Mouse (Mus musculus): ENCODE measurements around the gene Pygb. TPM values are rescaled to one million over a fixed set of nuclear protein-coding genes. Genes with fewer than 3 reads are reported as not detected.

The Pygb gene
- total and polyA plus RNA-seq, 3 experiments = 36.4 to 47.7 (median 43.2) TPM

DNA sequence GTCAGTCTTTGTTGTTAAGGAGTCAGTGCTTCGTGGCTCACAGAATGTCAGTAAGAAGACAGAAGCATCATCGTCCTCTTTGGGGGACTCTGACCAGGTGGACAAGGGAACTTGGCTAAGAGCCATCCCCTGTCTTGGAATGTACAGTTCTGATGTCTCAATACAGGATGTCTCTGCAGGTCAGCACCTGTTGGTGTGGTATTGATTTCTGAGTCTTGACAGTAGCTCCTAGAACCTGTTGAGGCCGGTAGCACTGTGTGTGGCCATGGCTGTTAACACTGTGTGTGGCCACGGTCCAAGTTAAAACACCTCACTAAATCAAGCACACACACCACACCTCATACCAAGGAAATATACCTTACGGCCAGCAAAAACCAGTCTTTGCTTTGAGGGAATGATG lies 14.1 kb downstream of the Pygb start:
- H3K79me2 ChIP-seq (replicated peaks; ENCODE audit: control insufficient read depth, extremely low read depth, insufficient read depth, poor library complexity, severe bottlenecking) = peaks cover 3% of the 10 kb centered on the region
- in situ Hi-C loops (cut with MboI; ENCODE audit: low pct_ligation_motif_present, low pct_unique_long_range_greater_than_20kb, low sequenced_read_pairs) = no loop called here
- no peak overlapping the region for H3K4me3 ChIP-seq (replicated peaks in 1 of 3; ENCODE audit: low read depth in 2 of 3, low read length in 2 of 3, poor library complexity in 1 of 3)
- H3K27ac ChIP-seq (ENCODE audit: insufficient read depth, low read depth) = no peak overlapping the region
- DNase-seq (ENCODE audit: extremely low read depth) = no peak
- H3K4me2 ChIP-seq (ENCODE audit: insufficient read depth, low read depth, poor library complexity, severe bottlenecking) = no peak overlapping the region
- H3K27me3 ChIP-seq (replicated peaks) = no peaks in the 10 kb centered on the region
- no peaks in the 10 kb centered on the region for H3K4me1 ChIP-seq (ENCODE audit: control insufficient read depth in 1 of 2, insufficient read depth in 2 of 2)
- peaks cover 46 to 86% of the 10 kb centered on the region in 2 experiments for H3K36me3 ChIP-seq (replicated peaks in 1 of 2; ENCODE audit: control insufficient read depth in 1 of 2, insufficient read depth in 1 of 2, low read length in 1 of 2)
- TF ChIP-seq BHLHE40 (IDR thresholded peaks at IDR 0.05; ENCODE audit: low read depth, low read length) (no peak), NRF1 (IDR thresholded peaks at IDR 0.05; ENCODE audit: low read depth, low read length) (no peak), MAZ (IDR thresholded peaks at IDR 0.05; ENCODE audit: low read depth, low read length) (no peak), ZKSCAN1 (IDR thresholded peaks at IDR 0.05; ENCODE audit: borderline replicate concordance, low read depth, low read length) (no peak), CTCF (conservative IDR thresholded peaks at IDR 0.05 in 1 of 2, IDR thresholded peaks at IDR 0.05 in 1 of 2; ENCODE audit: low read depth in 2 of 2, low read length in 2 of 2) (no peak), IRF4 (IDR thresholded peaks at IDR 0.05; ENCODE audit: low read depth, low read length) (no peak), TBP (conservative IDR thresholded peaks at IDR 0.05; ENCODE audit: low read depth, low read length) (no peak), ETS1 (conservative IDR thresholded peaks at IDR 0.05; ENCODE audit: low read depth, low read length) (no peak), MXI1 (IDR thresholded peaks at IDR 0.05; ENCODE audit: low read depth, low read length) (no peak), USF2 (conservative IDR thresholded peaks at IDR 0.05; ENCODE audit: low read depth, low read length) (no peak), MAX (IDR thresholded peaks at IDR 0.05; ENCODE audit: low read length) (no peak), TCF12 (IDR thresholded peaks at IDR 0.05; ENCODE audit: low read depth, low read length) (no peak), ZNF384 (IDR thresholded peaks at IDR 0.05; ENCODE audit: low read depth, low read length) (no peak), PAX5 (IDR thresholded peaks at IDR 0.05; ENCODE audit: low read length) (no peak), JUN (IDR thresholded peaks at IDR 0.05; ENCODE audit: insufficient read depth, low read depth, low read length) (no peak), JUND (conservative IDR thresholded peaks at IDR 0.05; ENCODE audit: low read depth, low read length) (no peak), GABPA (IDR thresholded peaks at IDR 0.05; ENCODE audit: insufficient replicate concordance, low read depth, low read length) (no peak)
- dilution Hi-C loops (cut with MboI; ENCODE audit: extremely low pct_ligation_motif_present, extremely low pct_unique_long_range_greater_than_20kb, low sequenced_read_pairs) = no loop called here
- H3K9ac ChIP-seq (ENCODE audit: insufficient read depth, low read depth) = no peak overlapping the region
- H3K9me3 ChIP-seq (replicated peaks; ENCODE audit: low read length) = no peaks in the 10 kb centered on the region

DNA sequence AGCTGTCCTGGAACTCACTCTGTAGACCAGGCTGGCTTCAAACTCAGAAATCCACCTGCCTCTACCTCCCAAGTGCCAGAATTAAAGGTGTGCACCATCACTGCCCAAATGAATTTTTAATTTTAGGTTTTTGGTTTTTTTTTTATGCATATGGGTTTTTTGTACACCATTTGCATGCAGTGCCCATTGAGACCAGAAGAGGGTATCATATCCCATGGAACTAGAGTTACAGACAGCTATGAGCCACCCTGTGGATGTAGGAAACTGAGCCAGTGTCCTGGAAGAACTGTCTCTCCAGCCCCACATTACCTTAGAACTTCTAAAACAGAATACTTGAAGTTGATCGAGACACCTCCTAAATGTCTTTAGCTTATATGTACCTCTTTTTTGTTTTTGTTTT lies 16.5 kb downstream of the Pygb start:
- dilution Hi-C loops (cut with MboI; ENCODE audit: extremely low pct_ligation_motif_present, extremely low pct_unique_long_range_greater_than_20kb, low sequenced_read_pairs) = no loop called here
- H3K4me1 ChIP-seq (ENCODE audit: control insufficient read depth in 1 of 2, insufficient read depth in 2 of 2) = no peaks in the 10 kb centered on the region
- peak; percentile 41 for DNase-seq (ENCODE audit: extremely low read depth)

More for the DNA sequence above, 16.5 kb downstream of the Pygb start:
- Histone ChIP-seq H3K27me3 (replicated peaks) (no peaks in the 10 kb centered on the region), H3K9me3 (replicated peaks; ENCODE audit: low read length) (no peaks in the 10 kb centered on the region), H3K27ac (ENCODE audit: insufficient read depth, low read depth) (no peak overlapping the region), H3K9ac (ENCODE audit: insufficient read depth, low read depth) (no peak overlapping the region), H3K4me2 (ENCODE audit: insufficient read depth, low read depth, poor library complexity, severe bottlenecking) (no peak overlapping the region), H3K79me2 (replicated peaks; ENCODE audit: control insufficient read depth, extremely low read depth, insufficient read depth, poor library complexity, severe bottlenecking) (peaks cover 3% of the 10 kb centered on the region), H3K36me3 (replicated peaks in 1 of 2; ENCODE audit: control insufficient read depth in 1 of 2, insufficient read depth in 1 of 2, low read length in 1 of 2) (peaks cover 55 to 90% of the 10 kb centered on the region in 2 experiments), H3K4me3 (replicated peaks in 1 of 3; ENCODE audit: low read depth in 2 of 3, low read length in 2 of 3, poor library complexity in 1 of 3) (no peak overlapping the region)
- TF ChIP-seq SMC3 (IDR thresholded peaks at IDR 0.05; ENCODE audit: low read depth, low read length) = peak; percentile 58
- TF ChIP-seq JUN (IDR thresholded peaks at IDR 0.05; ENCODE audit: insufficient read depth, low read depth, low read length) = no peak
- no peak for TF ChIP-seq JUND (conservative IDR thresholded peaks at IDR 0.05; ENCODE audit: low read depth, low read length)
- no peak for TF ChIP-seq ELF1 (IDR thresholded peaks at IDR 0.05; ENCODE audit: low read depth, low read length)
- no peak for TF ChIP-seq POLR2AphosphoS2 (IDR thresholded peaks at IDR 0.05; ENCODE audit: low read depth, low read length)
- TF ChIP-seq ZNF384 (IDR thresholded peaks at IDR 0.05; ENCODE audit: low read depth, low read length) = peak; percentile 85
- no peak for TF ChIP-seq NELFE (IDR thresholded peaks at IDR 0.05; ENCODE audit: low read depth, low read length)
- peak in 1 of 2 experiments; percentile 70; a peak in 2 of 4 replicates for TF ChIP-seq CTCF (conservative IDR thresholded peaks at IDR 0.05 in 1 of 2, IDR thresholded peaks at IDR 0.05 in 1 of 2; ENCODE audit: low read depth in 2 of 2, low read length in 2 of 2)
- no peak for TF ChIP-seq USF1 (IDR thresholded peaks at IDR 0.05; ENCODE audit: low read depth, low read length)
- TF ChIP-seq BHLHE40 (IDR thresholded peaks at IDR 0.05; ENCODE audit: low read depth, low read length) = no peak
- TF ChIP-seq IRF4 (IDR thresholded peaks at IDR 0.05; ENCODE audit: low read depth, low read length) = no peak
- no peak for TF ChIP-seq UBTF (IDR thresholded peaks at IDR 0.05; ENCODE audit: low read depth, low read length)
- no peak for TF ChIP-seq SIN3A (IDR thresholded peaks at IDR 0.05; ENCODE audit: low read length)
- TF ChIP-seq ZMIZ1 (IDR thresholded peaks at IDR 0.05; ENCODE audit: low read depth, low read length) = no peak
- TF ChIP-seq RAD21 (IDR thresholded peaks at IDR 0.05; ENCODE audit: low read depth, low read length) = peak; percentile 61
- no peak for TF ChIP-seq TBP (conservative IDR thresholded peaks at IDR 0.05; ENCODE audit: low read depth, low read length)
- TF ChIP-seq EP300 (IDR thresholded peaks at IDR 0.05; ENCODE audit: low read length) = no peak
- TF ChIP-seq MAFK (IDR thresholded peaks at IDR 0.05; ENCODE audit: insufficient replicate concordance, low read length) = no peak
- TF ChIP-seq RCOR1 (conservative IDR thresholded peaks at IDR 0.05; ENCODE audit: low read depth, low read length) = no peak
- no peak for TF ChIP-seq GABPA (IDR thresholded peaks at IDR 0.05; ENCODE audit: insufficient replicate concordance, low read depth, low read length)
- in situ Hi-C loops (cut with MboI; ENCODE audit: low pct_ligation_motif_present, low pct_unique_long_range_greater_than_20kb, low sequenced_read_pairs) = no loop called here
